Mouse (Mus musculus): ENCODE data around the gene Gbp2. TPM values are rescaled to one million over a fixed set of nuclear protein-coding genes. Genes with fewer than 3 reads are reported as not detected.

Gbp2 gene
- total and polyA plus RNA-seq, 2 experiments from 2014 or later: 1.5 to 2.1 TPM

DNA sequence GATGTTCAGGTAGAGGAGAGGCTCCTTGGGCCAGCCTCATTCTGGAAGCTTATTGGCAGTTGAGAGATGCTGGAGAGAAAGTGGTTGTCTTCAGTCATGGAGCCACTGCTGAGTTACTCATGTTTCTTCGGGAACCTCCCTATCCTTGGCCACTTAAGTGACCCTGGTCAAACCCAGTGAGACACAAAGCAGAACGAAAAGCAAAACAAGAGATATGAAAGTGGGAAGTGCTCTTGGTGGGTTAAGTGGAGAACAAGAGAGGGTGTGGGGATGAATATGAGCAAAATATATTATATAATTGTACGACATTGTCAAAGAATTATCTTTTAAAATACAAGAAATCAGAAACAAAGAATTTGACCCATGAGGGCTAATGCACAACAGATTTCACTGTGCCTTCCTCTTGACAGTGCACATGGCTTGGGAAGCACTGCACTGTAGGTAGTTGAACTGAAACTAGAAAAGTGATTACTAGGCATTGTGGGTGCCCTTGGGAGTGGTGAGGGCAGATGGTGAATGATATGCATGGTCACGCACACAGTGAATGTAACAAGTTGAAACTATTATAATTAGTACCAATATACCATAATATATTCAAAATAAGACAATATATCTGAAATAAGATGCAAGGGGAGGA lies 29.9 kb upstream of the Gbp2 start:
- Histone ChIP-seq H3K27ac (ENCODE audit: low read depth, low read length) (no peak overlapping the region), H3K36me3 (ENCODE audit: insufficient read depth) (no peaks in the 10 kb centered on the region), H3K4me2 (ENCODE audit: low read depth) (no peak overlapping the region), H3K4me1 (ENCODE audit: insufficient read depth) (no peaks in the 10 kb centered on the region), H3K9me3 (ENCODE audit: low read length) (no peaks in the 10 kb centered on the region), H3K9ac (no peak overlapping the region), H3K27me3 (ENCODE audit: insufficient read depth, low read length) (no peaks in the 10 kb centered on the region), H3K4me3 (ENCODE audit: low read depth, low read length) (no peak overlapping the region)
- ATAC-seq: no peak
- TF ChIP-seq CTCF (IDR thresholded peaks at IDR 0.05; ENCODE audit: low read depth): no peak
- WGBS: 91% methylated on average over 4 of the region's 4 CpGs
- DNase-seq: no peak

DNA sequence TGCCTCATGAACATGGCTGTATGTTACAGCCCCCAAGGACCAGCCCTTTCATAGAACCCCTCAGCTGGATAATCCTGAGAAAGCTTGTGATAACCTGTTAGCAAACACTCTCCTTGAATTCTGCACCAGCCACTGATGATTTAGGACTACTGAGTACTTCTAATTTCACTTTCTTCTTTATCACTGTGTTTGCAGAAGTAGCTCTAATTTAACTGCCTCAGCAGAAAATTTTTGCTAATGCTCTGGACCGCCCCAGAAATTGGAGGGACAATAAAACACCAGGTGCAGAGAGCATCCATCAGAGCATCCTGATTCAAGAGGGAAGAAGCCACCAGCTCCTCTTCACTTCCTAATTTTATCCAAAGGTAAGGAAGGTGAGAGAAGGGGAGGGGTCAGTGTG lies 25.9 kb upstream of the Gbp2 start, which contains the start of gene Gbp2b:
TSS of gene Gbp2b (plus strand) at position 301 of the 400 bp plus-strand sequence.
- DNase-seq (no peak), ATAC-seq (no peak)
- H3K4me2 ChIP-seq (ENCODE audit: low read depth): no peak within 1 kb of the TSS
- H3K9ac ChIP-seq: no peak within 1 kb of the TSS
- no peaks in the 10 kb centered on the region for H3K9me3 ChIP-seq (ENCODE audit: low read length)
- H3K4me3 ChIP-seq (ENCODE audit: low read depth, low read length): no peak within 1 kb of the TSS
- no peaks in the 10 kb centered on the region for H3K36me3 ChIP-seq (ENCODE audit: insufficient read depth)
- no peaks in the 10 kb centered on the region for H3K27me3 ChIP-seq (ENCODE audit: insufficient read depth, low read length)
- 82% methylated on average over 1 of the region's 1 CpGs for WGBS
- H3K4me1 ChIP-seq (ENCODE audit: insufficient read depth): no peaks in the 10 kb centered on the region
- TF ChIP-seq CTCF (IDR thresholded peaks at IDR 0.05; ENCODE audit: low read depth): no peak
- H3K27ac ChIP-seq (ENCODE audit: low read depth, low read length): no peak within 1 kb of the TSS

DNA sequence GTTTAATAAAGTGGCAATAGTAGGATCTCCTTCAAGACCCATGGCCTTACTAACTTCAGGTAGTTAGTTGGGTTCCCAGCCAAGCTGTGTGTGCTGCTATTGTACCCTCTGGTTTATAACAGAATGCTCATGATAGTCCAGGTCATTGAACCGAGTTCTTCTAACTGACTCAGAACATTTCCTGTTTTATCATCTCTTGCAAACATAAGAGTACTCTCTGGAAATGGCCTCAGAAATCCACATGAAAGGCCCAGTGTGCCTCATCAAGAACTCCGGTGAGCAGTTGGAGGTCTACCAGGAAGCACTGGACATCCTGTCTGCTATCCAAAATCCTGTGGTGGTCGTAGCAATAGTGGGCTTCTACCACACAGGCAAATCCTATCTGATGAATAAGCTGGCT lies 22.5 kb upstream of the Gbp2 start:
- Histone ChIP-seq H3K4me3 (ENCODE audit: low read depth, low read length) (no peak overlapping the region), H3K4me1 (ENCODE audit: insufficient read depth) (no peaks in the 10 kb centered on the region), H3K27ac (ENCODE audit: low read depth, low read length) (no peak overlapping the region), H3K36me3 (ENCODE audit: insufficient read depth) (no peaks in the 10 kb centered on the region), H3K9ac (no peak overlapping the region), H3K4me2 (ENCODE audit: low read depth) (no peak overlapping the region), H3K9me3 (ENCODE audit: low read length) (no peaks in the 10 kb centered on the region), H3K27me3 (ENCODE audit: insufficient read depth, low read length) (no peaks in the 10 kb centered on the region)
- no peak for TF ChIP-seq CTCF (IDR thresholded peaks at IDR 0.05; ENCODE audit: low read depth)
- ATAC-seq (no peak), DNase-seq (no peak)
- 83% methylated on average over 3 of the region's 3 CpGs for WGBS

DNA sequence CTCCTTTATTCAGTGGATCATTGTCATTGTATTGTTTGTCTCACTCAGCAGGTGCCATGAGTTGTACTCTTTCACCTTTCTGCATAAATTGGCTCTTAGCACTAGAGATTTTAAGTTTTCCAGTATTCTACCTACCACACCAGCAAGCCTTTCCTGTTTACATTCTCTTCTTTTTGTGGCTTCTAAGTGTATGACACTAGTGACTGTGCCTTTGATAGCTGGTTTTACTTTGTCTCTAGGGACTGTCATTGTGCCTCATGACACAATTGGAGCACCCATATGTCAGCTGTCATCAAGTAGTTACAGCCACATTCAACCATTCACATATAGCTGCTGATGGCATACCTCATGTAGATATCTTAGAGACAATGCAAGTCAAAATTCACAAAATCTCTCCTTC lies 18.7 kb upstream of the Gbp2 start:
- Histone ChIP-seq H3K36me3 (ENCODE audit: insufficient read depth) (no peaks in the 10 kb centered on the region), H3K9ac (no peak overlapping the region), H3K27me3 (ENCODE audit: insufficient read depth, low read length) (no peaks in the 10 kb centered on the region), H3K4me3 (ENCODE audit: low read depth, low read length) (no peak overlapping the region), H3K27ac (ENCODE audit: low read depth, low read length) (no peak overlapping the region), H3K4me2 (ENCODE audit: low read depth) (no peak overlapping the region), H3K9me3 (ENCODE audit: low read length) (no peaks in the 10 kb centered on the region), H3K4me1 (ENCODE audit: insufficient read depth) (no peaks in the 10 kb centered on the region)
- DNase-seq (no peak), ATAC-seq (no peak)
- TF ChIP-seq CTCF (IDR thresholded peaks at IDR 0.05; ENCODE audit: low read depth): no peak

DNA sequence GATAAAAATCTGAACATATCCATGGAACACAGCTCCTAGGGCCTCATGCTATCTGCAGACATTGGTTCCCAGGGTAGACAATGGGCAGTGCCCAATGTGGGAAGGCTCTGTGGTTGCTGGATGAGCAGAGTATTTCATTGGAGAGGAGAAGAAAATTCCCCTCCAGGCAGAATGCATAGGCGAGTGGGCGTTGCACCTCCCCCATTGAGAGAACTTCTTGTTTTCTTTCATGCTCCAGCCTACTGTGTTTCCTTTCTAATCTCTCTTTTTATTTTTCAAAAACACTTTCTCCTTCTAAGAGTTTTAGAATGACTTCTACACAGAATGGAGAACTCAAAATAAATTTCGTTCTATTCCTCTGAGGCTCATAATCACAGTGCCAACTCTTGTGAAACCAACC lies 1.7 kb upstream of the Gbp2 start:
- TF ChIP-seq CTCF (IDR thresholded peaks at IDR 0.05; ENCODE audit: low read depth): no peak
- ATAC-seq: no peak
- no peak overlapping the region for H3K4me3 ChIP-seq (ENCODE audit: low read depth, low read length)
- no peak for DNase-seq
- no peaks in the 10 kb centered on the region for H3K27me3 ChIP-seq (ENCODE audit: insufficient read depth, low read length)
- no peaks in the 10 kb centered on the region for H3K36me3 ChIP-seq (ENCODE audit: insufficient read depth)
- H3K9ac ChIP-seq: no peak overlapping the region
- WGBS: 79% methylated on average over 3 of the region's 3 CpGs
- H3K9me3 ChIP-seq (ENCODE audit: low read length): no peaks in the 10 kb centered on the region
- no peak overlapping the region for H3K27ac ChIP-seq (ENCODE audit: low read depth, low read length)
- no peak overlapping the region for H3K4me2 ChIP-seq (ENCODE audit: low read depth)
- no peaks in the 10 kb centered on the region for H3K4me1 ChIP-seq (ENCODE audit: insufficient read depth)

DNA sequence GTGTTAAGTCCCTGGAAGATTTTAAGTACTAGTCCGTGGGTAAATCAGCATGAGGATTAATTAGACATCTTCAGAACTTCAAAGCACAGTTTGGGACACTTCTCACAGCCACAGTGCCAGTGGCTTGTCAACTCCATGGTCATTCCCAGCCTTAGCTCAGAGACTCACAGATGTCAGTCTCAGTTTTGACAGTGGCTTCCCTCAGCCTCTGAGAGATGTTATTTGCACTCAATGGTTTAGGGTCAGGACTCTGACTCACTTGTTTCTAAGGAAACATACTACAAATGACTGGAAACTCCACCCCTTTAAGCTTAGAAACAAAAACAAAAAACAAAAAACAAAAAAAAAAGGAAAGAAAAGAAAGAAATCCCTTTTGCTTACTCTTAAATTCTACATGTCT lies 796 bp upstream of the Gbp2 start:
- DNase-seq (no peak), ATAC-seq (no peak)
- Histone ChIP-seq H3K4me1 (ENCODE audit: insufficient read depth) (no peaks in the 10 kb centered on the region), H3K4me3 (ENCODE audit: low read depth, low read length) (no peak overlapping the region), H3K27ac (ENCODE audit: low read depth, low read length) (no peak overlapping the region), H3K27me3 (ENCODE audit: insufficient read depth, low read length) (no peaks in the 10 kb centered on the region), H3K9ac (no peak overlapping the region), H3K36me3 (ENCODE audit: insufficient read depth) (no peaks in the 10 kb centered on the region), H3K4me2 (ENCODE audit: low read depth) (no peak overlapping the region), H3K9me3 (ENCODE audit: low read length) (no peaks in the 10 kb centered on the region)
- TF ChIP-seq CTCF (IDR thresholded peaks at IDR 0.05; ENCODE audit: low read depth): no peak
- 10% methylated on average over 1 of the region's 1 CpGs for WGBS

DNA sequence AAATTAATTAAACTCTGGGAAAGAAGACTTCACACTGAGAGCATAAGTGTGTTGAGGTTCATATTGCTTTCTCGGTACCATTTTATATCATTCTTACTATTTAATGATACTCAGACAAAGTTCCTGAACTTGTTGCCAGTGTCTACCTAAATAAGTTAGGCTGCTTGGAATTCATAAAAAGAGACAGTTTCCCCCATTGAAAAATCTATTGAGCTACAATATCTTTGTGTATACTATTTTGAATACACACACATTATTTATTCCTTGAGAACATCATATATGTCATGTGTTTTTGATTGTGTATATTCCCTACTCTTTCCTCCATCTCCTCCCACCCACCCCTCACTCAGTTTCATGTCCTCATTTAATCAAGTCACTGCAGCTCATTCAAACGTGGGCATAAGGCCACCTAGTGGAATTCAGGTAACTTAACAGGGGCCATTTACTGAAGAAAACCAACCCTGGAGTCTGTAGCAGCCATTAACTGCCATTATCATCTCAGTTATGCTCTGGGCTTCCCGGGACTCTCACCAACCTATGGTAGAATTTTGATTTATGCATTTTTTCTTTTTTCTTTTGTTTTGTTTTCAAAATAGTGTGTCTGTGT lies 657 bp downstream of the Gbp2 start:
- Histone ChIP-seq H3K4me2 (ENCODE audit: low read depth) (0 out of 2 replicates have a peak overlapping the region, but pooled peaks have one; percentile 15), H3K4me1 (ENCODE audit: insufficient read depth) (no peaks in the 10 kb centered on the region), H3K9ac (no peak overlapping the region), H3K36me3 (ENCODE audit: insufficient read depth) (no peaks in the 10 kb centered on the region), H3K9me3 (ENCODE audit: low read length) (no peaks in the 10 kb centered on the region), H3K27ac (ENCODE audit: low read depth, low read length) (no peak overlapping the region), H3K4me3 (ENCODE audit: low read depth, low read length) (no peak overlapping the region), H3K27me3 (ENCODE audit: insufficient read depth, low read length) (no peaks in the 10 kb centered on the region)
- 55% methylated on average over 3 of the region's 3 CpGs for WGBS
- ATAC-seq (no peak), DNase-seq (no peak)
- TF ChIP-seq CTCF (IDR thresholded peaks at IDR 0.05; ENCODE audit: low read depth): peak; percentile 43
